Mouse (Mus musculus) embryonic fibroblast, embryonic 13.5 days (primary cell): ENCODE measurements around the gene Ptprn2. TPM values are rescaled to one million over a fixed set of nuclear protein-coding genes. Genes with fewer than 3 reads are reported as not detected.

ENCODE experiments used
- H3K27ac ChIP-seq: 2 replicates; pipeline ENCODE4 v1.5.1; 2012; ENCODE audit warnings: low read length, control low read depth, inconsistent platforms; ENCODE audit not compliant: insufficient read depth
- H3K4me1 ChIP-seq: 2 replicates; pipeline ENCODE4 v1.6.1; 2011; ENCODE audit warnings: low read length; ENCODE audit not compliant: control insufficient read depth, insufficient read depth
- H3K4me3 ChIP-seq: 2 replicates; pipeline ENCODE4 v1.5.1; 2011; ENCODE audit warnings: mild to moderate bottlenecking, control low read depth, low read length; ENCODE audit not compliant: insufficient read depth
- CTCF ChIP-seq: IDR thresholded peaks from 2 replicates; pipeline ENCODE4 v1.5.1; 2011; ENCODE audit warnings: mild to moderate bottlenecking, control low read depth, low read length, moderate library complexity, borderline replicate concordance; ENCODE audit not compliant: insufficient read depth
- POLR2A ChIP-seq: IDR thresholded peaks from 2 replicates; pipeline ENCODE4 v1.6.1; 2011; ENCODE audit warnings: low read depth, mild to moderate bottlenecking, control low read depth, low read length, moderate library complexity
- polyA plus RNA-seq: library from polyadenylated mRNA; stranded (reverse); fragments of >200 nt; gene quantifications from 2 replicates; pipeline ENCODE4 v1.2.4, GENCODE M21; 2011; ENCODE audit warnings: low read depth; ENCODE audit not compliant: missing spikeins, insufficient read length

Ptprn2 gene
- polyA plus RNA-seq, 1 experiment: 0.26 TPM

- TF ChIP-seq CTCF: no peak
- no peak for TF ChIP-seq POLR2A
- Histone ChIP-seq H3K4me1 (no peaks in the 10 kb centered on the region), H3K27ac (no peak overlapping the region), H3K4me3 (no peak overlapping the region)
Measured at GRCm38 (mm10) chr12:117058184-117058958, 572.9 kb downstream of the Ptprn2 start.

- Histone ChIP-seq H3K4me3 (no peak overlapping the region), H3K27ac (no peak overlapping the region), H3K4me1 (no peaks in the 10 kb centered on the region)
- TF ChIP-seq POLR2A (no peak), CTCF (no peak)
Measured at GRCm38 (mm10) chr12:117058975-117059374, 573.5 kb downstream of the Ptprn2 start.

GRCm38 (mm10) chr12:117077664-117078063 lies 592.1 kb downstream of the Ptprn2 start:
- TF ChIP-seq CTCF: no peak
- no peak for TF ChIP-seq POLR2A
- Histone ChIP-seq H3K27ac (no peak overlapping the region), H3K4me3 (no peak overlapping the region), H3K4me1 (no peaks in the 10 kb centered on the region)

- H3K4me3 ChIP-seq: no peak overlapping the region
- no peak for TF ChIP-seq CTCF
- TF ChIP-seq POLR2A: no peak
- no peaks in the 10 kb centered on the region for H3K4me1 ChIP-seq
- no peak overlapping the region for H3K27ac ChIP-seq
Measured at GRCm38 (mm10) chr12:117078945-117079344, 593.4 kb downstream of the Ptprn2 start.

- H3K4me1 ChIP-seq: no peaks in the 10 kb centered on the region
- no peak for TF ChIP-seq POLR2A
- TF ChIP-seq CTCF: no peak
- H3K27ac ChIP-seq: no peak overlapping the region
- no peak overlapping the region for H3K4me3 ChIP-seq
Measured at GRCm38 (mm10) chr12:117079724-117080123, 594.2 kb downstream of the Ptprn2 start.

- TF ChIP-seq POLR2A (no peak), CTCF (no peak)
- Histone ChIP-seq H3K27ac (no peak overlapping the region), H3K4me1 (no peaks in the 10 kb centered on the region), H3K4me3 (no peak overlapping the region)
Measured at GRCm38 (mm10) chr12:117083856-117084701, 598.6 kb downstream of the Ptprn2 start.

GRCm38 (mm10) chr12:117084702-117085409 lies 599.3 kb downstream of the Ptprn2 start:
- Histone ChIP-seq H3K27ac (no peak overlapping the region), H3K4me1 (no peaks in the 10 kb centered on the region), H3K4me3 (no peak overlapping the region)
- TF ChIP-seq POLR2A: no peak
- TF ChIP-seq CTCF: no peak

- no peak overlapping the region for H3K4me3 ChIP-seq
- TF ChIP-seq CTCF: no peak
- TF ChIP-seq POLR2A: no peak
- no peak overlapping the region for H3K27ac ChIP-seq
- no peaks in the 10 kb centered on the region for H3K4me1 ChIP-seq
Measured at GRCm38 (mm10) chr12:117085661-117086335, 600.3 kb downstream of the Ptprn2 start.
